Mouse (Mus musculus): ENCODE measurements at regions not wholly inside any gene's neighbourhood (a gene's known extent, or its start where the extent isn't known, plus 50 kb on each side); places are given as distances from the start of the nearest gene placed in this dataset.

GRCm38 (mm10) chr14:76681581-76682377 lies 125.1 kb upstream of the Serp2 start:
- peak; percentile 52 for DNase-seq (ENCODE audit: low spot score)

GRCm38 (mm10) chr14:76678512-76679134 lies 121.9 kb upstream of the Serp2 start:
- no peak for DNase-seq (ENCODE audit: low spot score)

- DNase-seq (ENCODE audit: low spot score) = no peak
Observed at GRCm38 (mm10) chr14:76674949-76675348, 118.3 kb upstream of the Serp2 start.

- no peak for DNase-seq (ENCODE audit: low spot score)
Observed at GRCm38 (mm10) chr14:76673671-76674331, 117.1 kb upstream of the Serp2 start.

GRCm38 (mm10) chr14:76672899-76673298 lies 116.2 kb upstream of the Serp2 start:
- no peak for DNase-seq (ENCODE audit: low spot score)

GRCm38 (mm10) chr14:76672442-76672841 lies 115.8 kb upstream of the Serp2 start:
- no peak for DNase-seq (ENCODE audit: low spot score)

- DNase-seq (ENCODE audit: low spot score) = no peak
Observed at GRCm38 (mm10) chr14:76671023-76671422, 114.3 kb upstream of the Serp2 start.

GRCm38 (mm10) chr14:76665754-76666371 lies 109.2 kb upstream of the Serp2 start:
- no peak for DNase-seq (ENCODE audit: low spot score)

GRCm38 (mm10) chr14:76664586-76665508 lies 108.2 kb upstream of the Serp2 start:
- DNase-seq (ENCODE audit: low spot score) = no peak

- DNase-seq (ENCODE audit: low spot score) = no peak
Observed at GRCm38 (mm10) chr14:76663816-76664215, 107.1 kb upstream of the Serp2 start.

- DNase-seq (ENCODE audit: low spot score) = no peak
Observed at GRCm38 (mm10) chr14:76662871-76663270, 106.2 kb upstream of the Serp2 start.

- no peak for DNase-seq (ENCODE audit: low spot score)
Observed at GRCm38 (mm10) chr14:76660906-76661305, 104.2 kb upstream of the Serp2 start.

- DNase-seq (ENCODE audit: low spot score) = no peak
Observed at GRCm38 (mm10) chr14:76658952-76659502, 102.3 kb upstream of the Serp2 start.

- peak; percentile 28 for DNase-seq (ENCODE audit: low spot score)
Observed at GRCm38 (mm10) chr14:76657784-76658610, 101.3 kb upstream of the Serp2 start.

- DNase-seq (ENCODE audit: low spot score) = no peak
Observed at GRCm38 (mm10) chr14:76657375-76657774, 100.7 kb upstream of the Serp2 start.

- no peak for DNase-seq (ENCODE audit: low spot score)
Observed at GRCm38 (mm10) chr14:76652356-76653126, 95.9 kb upstream of the Serp2 start.

- DNase-seq (ENCODE audit: low spot score) = no peak
Observed at GRCm38 (mm10) chr14:76651096-76651495, 94.4 kb upstream of the Serp2 start.

- DNase-seq (ENCODE audit: low spot score) = no peak
Observed at GRCm38 (mm10) chr14:76649927-76650326, 93.2 kb upstream of the Serp2 start.

- no peak for DNase-seq (ENCODE audit: low spot score)
Observed at GRCm38 (mm10) chr14:76644716-76645115, 88.0 kb upstream of the Serp2 start.
